Mouse (Mus musculus) mouse trophoblast stem cell (cell line): ENCODE data around the gene Ubn2.
"Not testable (repeated sequence)": the region's sequence is repeated elsewhere in the genome, so short reads cannot be mapped to it uniquely, and the experiment has no call there.

ENCODE experiments used
- in situ Hi-C, 2 experiments: fragments of 300-500 bp; cut with MseI, MboI; formaldehyde crosslinking; loops; 2 replicates in 1 of 2; 3 replicates in 1 of 2; pipeline ENCODE4 v1.15.1; 2025

The Ubn2 gene

DNA sequence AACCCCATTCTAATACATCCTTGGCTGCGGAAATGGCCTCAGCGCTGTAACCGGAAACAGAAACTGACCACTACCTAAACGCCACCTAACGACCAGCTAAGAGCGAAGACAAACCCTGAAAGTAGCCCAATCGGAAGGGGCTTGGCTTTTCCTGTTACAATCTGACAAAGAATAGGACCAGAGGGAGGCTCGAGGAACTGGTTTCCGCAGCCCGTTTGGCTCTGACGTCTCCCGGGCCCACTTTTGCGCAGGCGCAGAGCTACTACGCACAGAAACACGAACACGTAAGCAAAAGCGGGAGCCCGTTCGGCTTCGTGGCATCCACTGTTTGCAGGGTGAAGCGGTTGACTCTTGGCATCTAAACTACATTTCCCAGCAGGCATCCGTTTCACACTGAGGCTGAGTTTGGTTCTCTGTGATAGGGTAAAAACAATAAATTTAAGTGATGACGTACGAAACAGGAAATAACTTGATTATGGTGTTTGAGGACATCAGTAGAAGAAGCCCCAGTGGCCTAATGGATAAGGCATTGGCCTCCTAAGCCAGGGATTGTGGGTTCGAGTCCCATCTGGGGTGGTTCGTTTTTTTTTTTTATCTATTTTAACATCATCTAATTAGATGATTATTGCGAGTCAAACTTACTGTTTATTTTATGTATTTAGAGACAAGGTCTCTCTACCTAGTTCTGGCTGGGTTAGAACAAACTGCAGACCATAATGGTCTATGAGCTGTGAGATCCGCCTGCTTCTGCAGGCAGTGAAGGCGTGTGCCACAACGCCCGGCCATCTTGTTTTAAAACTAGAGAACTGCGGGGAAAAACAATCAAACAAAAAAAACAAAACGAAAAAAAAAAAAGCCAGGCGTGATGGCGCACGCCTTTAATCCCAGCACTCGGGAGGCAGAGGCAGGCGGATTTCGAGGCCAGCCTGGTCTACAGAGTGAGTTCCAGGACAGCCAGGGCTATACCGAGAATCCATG is 100.0 kb downstream of the Ubn2 start, which contains the start of gene Fmc1:
Gene Fmc1 (plus strand): TSS at position 75 of the 978 bp plus-strand sequence.
- in situ Hi-C loops = no loop called here

DNA sequence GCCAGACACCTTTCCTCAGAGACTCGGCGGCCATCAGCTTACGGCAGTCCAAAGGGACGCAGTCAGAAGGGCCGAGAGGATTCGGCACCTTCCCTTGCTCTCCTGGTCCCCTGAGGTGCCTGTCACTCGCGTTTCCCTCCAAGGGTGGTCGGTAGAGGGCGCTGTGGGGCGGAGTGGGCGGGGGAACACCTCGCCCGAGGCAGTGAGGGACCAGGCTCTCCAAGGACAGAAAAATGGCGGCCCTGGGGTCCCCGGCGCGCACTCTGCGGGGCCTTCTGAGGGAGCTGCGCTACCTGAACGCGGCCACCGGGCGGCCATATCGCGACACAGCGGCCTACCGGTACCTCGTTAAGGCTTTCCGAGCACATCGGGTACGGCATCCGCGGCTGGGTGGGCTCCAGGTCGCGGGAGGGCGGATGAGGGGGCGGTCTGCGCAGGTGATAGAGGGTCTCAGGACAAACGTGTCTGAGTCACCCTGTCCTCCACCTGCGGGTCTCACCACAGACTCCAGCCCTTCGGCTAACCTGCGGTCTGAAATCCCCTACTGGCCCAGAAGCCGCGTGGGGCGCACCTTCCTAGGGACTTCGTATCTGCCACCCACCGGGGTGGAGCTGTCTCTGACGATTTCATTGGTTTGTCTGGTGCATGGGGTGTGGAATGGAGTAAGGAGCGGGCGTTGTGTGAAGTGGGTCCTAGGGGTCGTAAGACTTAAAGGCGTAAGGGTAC is 101.1 kb downstream of the Ubn2 start:
- in situ Hi-C loops = no loop called here

DNA sequence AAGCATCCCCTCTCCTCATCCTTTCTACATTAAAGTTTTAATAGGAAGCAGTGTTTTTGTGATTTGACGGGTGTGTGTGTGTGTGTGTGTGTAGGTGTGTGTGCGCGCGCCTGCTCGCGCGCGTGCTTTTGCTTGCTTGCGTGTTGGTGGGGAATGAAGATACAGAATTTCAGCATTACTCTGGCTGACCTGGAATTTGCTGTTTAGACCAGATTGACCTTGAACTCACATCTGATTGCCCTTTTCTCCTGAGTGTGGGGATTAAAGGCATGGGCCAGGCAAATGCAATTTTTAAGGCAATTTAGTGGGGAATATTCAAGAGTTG is 101.6 kb downstream of the Ubn2 start:
- in situ Hi-C loops = no loop called here

- in situ Hi-C loops = no loop called here
Observed at GRCm38 (mm10) chr6:38535788-38536187, 102.0 kb downstream of the Ubn2 start.

DNA sequence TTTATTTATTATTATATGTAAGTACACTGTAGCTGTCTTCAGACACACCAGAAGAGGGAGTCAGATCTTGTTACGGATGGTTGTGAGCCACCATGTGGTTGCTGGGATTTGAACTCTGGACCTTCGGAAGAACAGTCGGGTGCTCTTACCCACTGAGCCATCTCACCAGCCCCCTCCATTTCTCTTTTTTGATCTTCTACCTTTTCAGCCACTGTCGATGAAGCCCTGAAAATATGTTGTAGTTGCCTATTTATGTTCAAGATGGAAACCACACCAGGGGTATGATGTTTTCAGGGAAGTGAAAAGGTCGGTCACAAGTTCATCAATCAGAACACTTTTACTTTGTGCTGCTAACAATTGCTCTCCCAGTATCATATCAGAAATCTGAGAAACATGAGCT is 110.4 kb downstream of the Ubn2 start:
- in situ Hi-C loops = not testable (repeated sequence)

DNA sequence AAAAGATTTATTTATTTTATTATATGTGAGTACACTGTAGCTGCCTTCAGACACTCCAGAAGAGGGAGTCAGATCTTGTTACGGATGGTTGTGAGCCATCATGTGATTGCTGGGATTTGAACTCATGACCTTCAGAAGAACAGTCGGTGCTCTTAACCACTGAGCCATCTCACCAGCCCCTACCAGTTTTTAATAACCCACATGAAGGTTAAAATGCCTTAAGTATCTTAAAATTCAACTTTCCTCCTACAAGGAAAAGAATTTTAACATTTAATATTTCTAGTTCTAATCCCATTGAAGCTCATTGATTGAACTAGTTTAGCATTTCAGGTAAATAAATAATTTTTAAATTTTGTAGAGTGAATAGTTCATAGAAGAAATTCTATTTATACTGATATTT is 113.3 kb downstream of the Ubn2 start:
- in situ Hi-C loops = not testable (repeated sequence)

GRCm38 (mm10) chr6:38547707-38548106 is 114.0 kb downstream of the Ubn2 start:
- in situ Hi-C loops = no loop called here

DNA sequence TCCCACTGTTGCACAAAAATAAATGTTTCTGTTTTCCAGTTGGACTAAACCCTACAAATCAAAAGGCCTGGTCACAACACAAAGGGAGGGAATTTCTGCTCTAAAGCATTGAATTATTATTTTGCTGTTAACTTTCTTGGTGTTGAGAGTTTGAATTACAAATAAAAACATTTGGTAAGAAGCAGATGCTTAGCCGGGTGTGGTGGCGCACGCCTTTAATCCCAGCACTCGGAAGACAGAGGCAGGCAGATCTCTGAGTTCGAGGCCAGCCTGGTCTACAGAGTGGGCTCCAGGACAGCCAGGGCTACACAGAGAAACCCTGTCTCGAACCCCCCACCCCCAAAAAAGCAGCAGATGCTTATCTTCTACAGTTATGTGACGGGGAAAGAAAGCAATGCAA is 114.8 kb downstream of the Ubn2 start:
- in situ Hi-C loops = not testable (repeated sequence)

DNA sequence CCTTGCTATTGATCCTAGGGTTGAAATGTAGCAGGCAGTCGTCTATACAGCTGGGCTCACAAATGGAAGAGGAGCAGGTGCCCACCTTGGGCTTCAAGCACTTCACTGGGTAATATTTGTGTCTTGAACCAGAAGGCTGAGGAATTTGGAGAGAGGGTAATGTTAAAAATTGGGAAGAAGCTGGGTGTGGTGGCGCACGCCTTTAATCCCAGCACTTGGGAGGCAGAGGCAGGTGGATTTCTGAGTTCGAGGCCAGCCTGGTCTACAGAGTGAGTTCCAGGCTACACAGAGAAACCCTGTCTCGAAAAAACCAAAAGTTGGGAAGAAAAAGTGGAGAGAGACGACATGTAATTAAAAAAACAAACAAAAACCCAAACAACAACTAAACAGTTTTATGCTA is 116.1 kb downstream of the Ubn2 start:
- in situ Hi-C loops = not testable (repeated sequence)

- in situ Hi-C loops = no loop called here
Observed at GRCm38 (mm10) chr6:38550250-38551061, 116.7 kb downstream of the Ubn2 start.

GRCm38 (mm10) chr6:38551062-38551988 is 117.6 kb downstream of the Ubn2 start, which contains the start of gene Luc7l2:
Luc7l2 (plus strand) TSS chr6:38551334.
- in situ Hi-C loops = no loop called here

DNA sequence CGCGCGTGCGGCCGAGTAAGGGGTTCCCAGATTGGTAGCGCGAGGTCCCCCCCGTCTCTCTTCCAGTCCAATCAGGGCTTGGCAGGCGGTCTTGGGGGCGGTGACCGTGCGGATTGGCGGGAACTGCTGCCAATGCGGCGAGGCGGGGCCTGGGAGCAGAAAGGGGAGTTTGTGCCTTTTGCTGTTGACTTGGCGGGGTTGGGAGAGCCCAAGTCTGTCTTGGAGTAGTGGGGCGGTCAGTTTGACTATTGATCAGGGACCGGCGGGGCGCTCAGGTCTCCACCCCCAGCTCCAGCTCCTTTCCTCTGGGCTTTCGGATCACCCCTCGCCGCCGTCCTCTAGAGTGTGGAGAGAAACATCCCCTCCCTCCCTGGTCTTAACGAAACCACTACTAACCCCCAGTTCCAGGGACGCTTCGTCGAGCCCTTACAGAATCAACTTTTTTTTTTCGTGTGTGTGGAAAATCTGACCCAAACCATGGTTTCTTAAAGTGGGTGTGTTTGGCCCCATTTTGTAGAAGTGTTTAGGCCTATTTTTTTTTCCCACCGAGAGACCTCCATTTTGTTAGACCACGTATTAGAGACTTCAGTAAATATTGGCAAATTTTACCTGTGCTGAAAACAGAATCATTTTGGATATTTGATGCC is 118.4 kb downstream of the Ubn2 start:
- in situ Hi-C loops = no loop called here

GRCm38 (mm10) chr6:38552636-38553000 is 118.9 kb downstream of the Ubn2 start:
- in situ Hi-C loops = no loop called here
